Mouse (Mus musculus): ENCODE data around the gene 4930564D02Rik. TPM values are rescaled to one million over a fixed set of nuclear protein-coding genes. Genes with fewer than 3 reads are reported as not detected.
A peak's percentile ranks its signal among the peaks of the same experiment; 100 is the strongest.

4930564D02Rik gene
- total and polyA plus RNA-seq, 3 experiments = not detected

GRCm38 (mm10) chr3:105097581-105097980 lies 30.9 kb downstream of the 4930564D02Rik start:
- Histone ChIP-seq H3K4me1 (ENCODE audit: insufficient read depth, low read depth, low read length) (no peaks in the 10 kb centered on the region), H3K4me3 (ENCODE audit: low read depth, low read length) (no peak overlapping the region), H3K27me3 (ENCODE audit: insufficient read depth, low read length) (0 out of 2 replicates have a peak, but pooled peaks cover 6% of the 10 kb centered on the region), H3K9me3 (replicated peaks) (no peaks in the 10 kb centered on the region), H3K36me3 (replicated peaks) (no peaks in the 10 kb centered on the region)
- ATAC-seq (ENCODE audit: extremely low read depth, insufficient number of reproducible peaks, low FRiP score, poor library complexity, severe bottlenecking) (no peak), DNase-seq (ENCODE audit: low spot score) (no peak)
- TF ChIP-seq TAL1 (conservative IDR thresholded peaks at IDR 0.05; ENCODE audit: low read depth, low read length) (no peak), CTCF (IDR thresholded peaks at IDR 0.05; ENCODE audit: low read depth, low read length) (no peak), POLR2AphosphoS5 (IDR thresholded peaks at IDR 0.05; ENCODE audit: insufficient replicate concordance, low read depth, low read length) (no peak), GATA1 (IDR thresholded peaks at IDR 0.05; ENCODE audit: borderline replicate concordance, low read length) (no peak), GATA2 (IDR thresholded peaks at IDR 0.05; ENCODE audit: borderline replicate concordance, low read depth, low read length) (no peak)

GRCm38 (mm10) chr3:105099526-105100269 lies 33.1 kb downstream of the 4930564D02Rik start:
- no peaks in the 10 kb centered on the region for H3K9me3 ChIP-seq (replicated peaks)
- DNase-seq (ENCODE audit: low spot score) (no peak), ATAC-seq (ENCODE audit: extremely low read depth, insufficient number of reproducible peaks, low FRiP score, poor library complexity, severe bottlenecking) (no peak)
- 0 out of 2 replicates have a peak, but pooled peaks cover 6% of the 10 kb centered on the region for H3K27me3 ChIP-seq (ENCODE audit: insufficient read depth, low read length)
- H3K4me1 ChIP-seq (ENCODE audit: insufficient read depth, low read depth, low read length) = no peaks in the 10 kb centered on the region
- H3K36me3 ChIP-seq (replicated peaks) = no peaks in the 10 kb centered on the region
- no peak overlapping the region for H3K4me3 ChIP-seq (ENCODE audit: low read depth, low read length)
- TF ChIP-seq GATA2 (IDR thresholded peaks at IDR 0.05; ENCODE audit: borderline replicate concordance, low read depth, low read length) (no peak), CTCF (IDR thresholded peaks at IDR 0.05; ENCODE audit: low read depth, low read length) (no peak)

GRCm38 (mm10) chr3:105100270-105100589 lies 33.6 kb downstream of the 4930564D02Rik start:
- TF ChIP-seq TAL1 (conservative IDR thresholded peaks at IDR 0.05; ENCODE audit: low read depth, low read length) (no peak), POLR2AphosphoS5 (IDR thresholded peaks at IDR 0.05; ENCODE audit: insufficient replicate concordance, low read depth, low read length) (no peak), GATA1 (IDR thresholded peaks at IDR 0.05; ENCODE audit: borderline replicate concordance, low read length) (no peak), CTCF (IDR thresholded peaks at IDR 0.05; ENCODE audit: low read depth, low read length) (no peak), GATA2 (IDR thresholded peaks at IDR 0.05; ENCODE audit: borderline replicate concordance, low read depth, low read length) (no peak)
- Histone ChIP-seq H3K27me3 (ENCODE audit: insufficient read depth, low read length) (0 out of 2 replicates have a peak, but pooled peaks cover 6% of the 10 kb centered on the region), H3K36me3 (replicated peaks) (no peaks in the 10 kb centered on the region), H3K4me1 (ENCODE audit: insufficient read depth, low read depth, low read length) (no peaks in the 10 kb centered on the region), H3K4me3 (ENCODE audit: low read depth, low read length) (no peak overlapping the region), H3K9me3 (replicated peaks) (no peaks in the 10 kb centered on the region)
- ATAC-seq (ENCODE audit: extremely low read depth, insufficient number of reproducible peaks, low FRiP score, poor library complexity, severe bottlenecking) (no peak), DNase-seq (ENCODE audit: low spot score) (no peak)

GRCm38 (mm10) chr3:105105827-105106226 lies 39.2 kb downstream of the 4930564D02Rik start:
- 0 out of 2 replicates have a peak, but pooled peaks cover 5% of the 10 kb centered on the region for H3K27me3 ChIP-seq (ENCODE audit: insufficient read depth, low read length)
- no peaks in the 10 kb centered on the region for H3K4me1 ChIP-seq (ENCODE audit: insufficient read depth, low read depth, low read length)
- no peak overlapping the region for H3K4me3 ChIP-seq (ENCODE audit: low read depth, low read length)
- no peak for DNase-seq (ENCODE audit: low spot score)
- TF ChIP-seq POLR2AphosphoS5 (IDR thresholded peaks at IDR 0.05; ENCODE audit: insufficient replicate concordance, low read depth, low read length) (no peak), TAL1 (conservative IDR thresholded peaks at IDR 0.05; ENCODE audit: low read depth, low read length) (no peak), CTCF (IDR thresholded peaks at IDR 0.05; ENCODE audit: low read depth, low read length) (no peak), GATA2 (IDR thresholded peaks at IDR 0.05; ENCODE audit: borderline replicate concordance, low read depth, low read length) (no peak), GATA1 (IDR thresholded peaks at IDR 0.05; ENCODE audit: borderline replicate concordance, low read length) (no peak)
- H3K9me3 ChIP-seq (replicated peaks) = no peaks in the 10 kb centered on the region
- no peaks in the 10 kb centered on the region for H3K36me3 ChIP-seq (replicated peaks)
- ATAC-seq (ENCODE audit: extremely low read depth, insufficient number of reproducible peaks, low FRiP score, poor library complexity, severe bottlenecking) = no peak

GRCm38 (mm10) chr3:105113859-105114258 lies 47.2 kb downstream of the 4930564D02Rik start:
- no peaks in the 10 kb centered on the region for H3K4me1 ChIP-seq (ENCODE audit: insufficient read depth, low read depth, low read length)
- no peaks in the 10 kb centered on the region for H3K9me3 ChIP-seq (replicated peaks)
- ATAC-seq (ENCODE audit: extremely low read depth, insufficient number of reproducible peaks, low FRiP score, poor library complexity, severe bottlenecking) (no peak), DNase-seq (ENCODE audit: low spot score) (no peak)
- H3K27me3 ChIP-seq (ENCODE audit: insufficient read depth, low read length) = no peaks in the 10 kb centered on the region; the same call in 1 of the 2 replicates
- TF ChIP-seq GATA1 (IDR thresholded peaks at IDR 0.05; ENCODE audit: borderline replicate concordance, low read length) = no peak
- no peak for TF ChIP-seq GATA2 (IDR thresholded peaks at IDR 0.05; ENCODE audit: borderline replicate concordance, low read depth, low read length)
- no peak for TF ChIP-seq CTCF (IDR thresholded peaks at IDR 0.05; ENCODE audit: low read depth, low read length)
- TF ChIP-seq TAL1 (conservative IDR thresholded peaks at IDR 0.05; ENCODE audit: low read depth, low read length) = no peak
- no peaks in the 10 kb centered on the region for H3K36me3 ChIP-seq (replicated peaks)
- no peak overlapping the region for H3K4me3 ChIP-seq (ENCODE audit: low read depth, low read length)

GRCm38 (mm10) chr3:105114269-105114668 lies 47.6 kb downstream of the 4930564D02Rik start:
- ATAC-seq (ENCODE audit: extremely low read depth, insufficient number of reproducible peaks, low FRiP score, poor library complexity, severe bottlenecking) = peak; percentile 57; the same call in 1 of the 2 replicates
- no peaks in the 10 kb centered on the region for H3K36me3 ChIP-seq (replicated peaks)
- peak; percentile 40 for DNase-seq (ENCODE audit: low spot score)
- no peak for TF ChIP-seq GATA1 (IDR thresholded peaks at IDR 0.05; ENCODE audit: borderline replicate concordance, low read length)
- peak; percentile 30; the same call in 1 of the 2 replicates for TF ChIP-seq CTCF (IDR thresholded peaks at IDR 0.05; ENCODE audit: low read depth, low read length)
- H3K9me3 ChIP-seq (replicated peaks) = no peaks in the 10 kb centered on the region
- H3K4me1 ChIP-seq (ENCODE audit: insufficient read depth, low read depth, low read length) = no peaks in the 10 kb centered on the region
- no peaks in the 10 kb centered on the region; the same call in 1 of the 2 replicates for H3K27me3 ChIP-seq (ENCODE audit: insufficient read depth, low read length)
- no peak overlapping the region for H3K4me3 ChIP-seq (ENCODE audit: low read depth, low read length)

Measured in G1E (cell line).